Mouse (Mus musculus): ENCODE results near the gene Tspan13. TPM values are rescaled to one million over a fixed set of nuclear protein-coding genes. Genes with fewer than 3 reads are reported as not detected.

Tspan13 gene
- polyA plus RNA-seq, 1 experiment from 2014 or later: 249 TPM

DNA sequence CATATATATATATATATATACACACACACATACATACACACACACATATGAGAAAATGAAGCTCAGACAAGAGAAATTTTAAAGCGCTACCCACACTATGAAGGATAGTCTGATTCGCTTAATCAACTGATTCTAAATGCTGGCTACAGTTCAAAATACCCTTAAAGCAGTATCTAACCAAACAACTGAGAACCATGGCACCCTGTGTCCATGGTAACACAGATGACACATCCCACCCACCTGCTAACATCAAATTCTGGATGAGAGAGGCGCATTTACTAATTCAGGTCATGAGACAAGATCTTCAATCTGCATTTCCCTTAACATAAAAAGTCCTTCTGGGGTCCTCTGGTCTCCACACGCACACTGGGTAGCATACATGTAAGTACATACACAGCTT, 16.2 kb downstream of the Tspan13 start:
- Histone ChIP-seq H3K9ac (ENCODE audit: low read length) (no peak overlapping the region), H3K4me3 (ENCODE audit: low read depth, low read length) (no peak overlapping the region), H3K9me3 (replicated peaks; ENCODE audit: control insufficient read depth, low read length) (no peaks in the 10 kb centered on the region), H3K27me3 (replicated peaks; ENCODE audit: control insufficient read depth, insufficient read depth, low read length) (no peaks in the 10 kb centered on the region), H3K4me1 (ENCODE audit: control insufficient read depth, insufficient read depth, low read length) (no peaks in the 10 kb centered on the region), H3K27ac (ENCODE audit: low read depth, low read length) (no peak overlapping the region), H3K36me3 (ENCODE audit: control insufficient read depth, insufficient read depth, low read length) (peaks cover 2% of the 10 kb centered on the region; the same call in 1 of the 2 replicates), H3K4me2 (ENCODE audit: low read length) (no peak overlapping the region)
- DNase-seq (ENCODE audit: low spot score) (no peak), ATAC-seq (peak; percentile 16; the same call in 1 of the 2 replicates)
- WGBS: 90% methylated on average over 4 of the region's 4 CpGs

DNA sequence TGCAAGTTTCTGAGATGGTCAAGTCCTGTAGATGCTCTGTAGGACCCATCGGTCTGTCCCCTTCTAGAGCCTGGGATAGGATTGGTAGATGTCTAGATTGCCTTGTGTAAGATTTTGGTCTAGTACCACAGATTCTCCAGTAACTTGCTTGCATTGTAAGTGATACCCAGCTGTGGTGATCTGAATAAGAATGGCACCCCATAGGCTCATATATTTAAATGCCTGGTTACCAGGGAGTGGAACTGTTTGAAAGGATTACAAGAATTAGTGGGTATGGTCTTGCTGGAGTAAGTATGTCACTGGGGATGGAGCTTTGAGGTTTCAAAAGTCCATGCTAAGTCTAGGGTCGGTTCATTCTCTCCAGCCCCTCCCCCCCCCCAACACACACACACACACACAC, 21.6 kb downstream of the Tspan13 start:
- Histone ChIP-seq H3K27ac (ENCODE audit: low read depth, low read length) (no peak overlapping the region), H3K36me3 (ENCODE audit: control insufficient read depth, insufficient read depth, low read length) (peaks cover 40% of the 10 kb centered on the region), H3K4me1 (ENCODE audit: control insufficient read depth, insufficient read depth, low read length) (no peaks in the 10 kb centered on the region), H3K9ac (ENCODE audit: low read length) (no peak overlapping the region), H3K4me3 (ENCODE audit: low read depth, low read length) (no peak overlapping the region), H3K27me3 (replicated peaks; ENCODE audit: control insufficient read depth, insufficient read depth, low read length) (no peaks in the 10 kb centered on the region), H3K9me3 (replicated peaks; ENCODE audit: control insufficient read depth, low read length) (no peaks in the 10 kb centered on the region), H3K4me2 (ENCODE audit: low read length) (no peak overlapping the region)
- DNase-seq (ENCODE audit: low spot score) (no peak), ATAC-seq (no peak)
- WGBS: 78% methylated on average over 2 of the region's 2 CpGs

DNA sequence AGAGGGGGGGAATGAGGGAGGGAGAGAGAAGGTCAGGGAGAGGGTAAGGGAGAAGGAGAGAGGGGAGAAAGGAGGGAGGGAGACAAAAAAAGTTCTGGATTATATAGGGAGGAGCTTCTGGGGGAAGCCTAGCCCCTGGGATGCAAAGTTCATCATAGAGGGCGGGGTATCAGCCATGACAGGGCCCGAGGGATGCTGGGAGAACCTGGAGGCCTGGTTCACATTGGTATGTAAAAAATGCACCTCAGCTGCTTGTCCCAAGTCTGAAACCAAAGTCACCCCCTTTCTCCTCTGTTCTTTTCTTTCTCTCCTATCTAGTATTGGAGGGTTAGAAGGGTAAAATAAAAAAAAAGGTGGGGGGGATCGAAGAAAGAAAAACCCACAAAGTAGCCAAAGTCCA, 22.2 kb downstream of the Tspan13 start:
- H3K4me1 ChIP-seq (ENCODE audit: control insufficient read depth, insufficient read depth, low read length): no peaks in the 10 kb centered on the region
- H3K9me3 ChIP-seq (replicated peaks; ENCODE audit: control insufficient read depth, low read length): no peaks in the 10 kb centered on the region
- ATAC-seq: no peak
- peaks cover 46% of the 10 kb centered on the region for H3K36me3 ChIP-seq (ENCODE audit: control insufficient read depth, insufficient read depth, low read length)
- H3K27me3 ChIP-seq (replicated peaks; ENCODE audit: control insufficient read depth, insufficient read depth, low read length): no peaks in the 10 kb centered on the region
- WGBS: 92% methylated on average over 3 of the region's 3 CpGs
- no peak overlapping the region for H3K4me2 ChIP-seq (ENCODE audit: low read length)
- DNase-seq (ENCODE audit: low spot score): no peak
- H3K27ac ChIP-seq (ENCODE audit: low read depth, low read length): no peak overlapping the region
- H3K4me3 ChIP-seq (ENCODE audit: low read depth, low read length): no peak overlapping the region
- H3K9ac ChIP-seq (ENCODE audit: low read length): no peak overlapping the region

DNA sequence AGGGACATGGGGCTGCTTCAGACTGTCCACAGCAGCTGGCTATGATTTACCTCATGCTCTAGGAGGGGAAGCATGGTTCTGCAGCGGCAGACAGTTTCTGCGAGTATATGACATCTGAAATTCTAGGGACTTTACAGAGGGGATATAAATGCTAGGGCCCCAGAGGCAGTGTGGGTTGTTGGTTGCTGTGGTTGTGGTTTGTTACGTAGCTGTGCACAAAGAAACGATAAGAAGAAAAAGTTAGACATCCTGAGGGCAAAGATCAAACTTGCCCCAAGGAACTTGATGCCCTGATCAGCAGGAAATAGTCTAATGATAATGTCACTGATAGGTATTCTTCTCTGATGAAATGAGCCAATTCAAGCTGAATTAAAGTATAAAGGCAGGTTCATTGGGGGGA, 22.7 kb downstream of the Tspan13 start:
- no peaks in the 10 kb centered on the region for H3K27me3 ChIP-seq (replicated peaks; ENCODE audit: control insufficient read depth, insufficient read depth, low read length)

DNA sequence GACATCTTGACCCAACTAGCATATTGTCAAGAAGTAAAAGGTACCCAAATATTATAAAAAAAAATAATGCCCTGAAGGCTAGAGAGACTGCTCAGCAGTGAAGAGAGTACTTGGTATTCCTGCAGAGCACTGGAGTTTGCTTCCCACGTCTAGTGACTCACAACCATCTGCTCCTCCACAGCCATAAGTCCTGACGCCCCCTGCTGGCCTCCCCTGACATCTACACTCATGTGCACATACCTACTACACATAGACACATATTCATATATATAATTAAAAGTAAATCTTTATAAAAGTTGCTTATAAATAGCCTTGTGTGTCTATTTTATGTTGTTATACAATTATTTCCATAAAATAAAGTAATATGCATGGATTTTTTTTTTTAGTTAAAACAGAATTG, 24.5 kb downstream of the Tspan13 start:
- WGBS: 84% methylated on average over 2 of the region's 2 CpGs
- no peak for ATAC-seq
- Histone ChIP-seq H3K27ac (ENCODE audit: low read depth, low read length) (no peak overlapping the region), H3K9ac (ENCODE audit: low read length) (no peak overlapping the region), H3K4me1 (ENCODE audit: control insufficient read depth, insufficient read depth, low read length) (no peaks in the 10 kb centered on the region), H3K9me3 (replicated peaks; ENCODE audit: control insufficient read depth, low read length) (no peaks in the 10 kb centered on the region), H3K36me3 (ENCODE audit: control insufficient read depth, insufficient read depth, low read length) (peaks cover 52% of the 10 kb centered on the region), H3K27me3 (replicated peaks; ENCODE audit: control insufficient read depth, insufficient read depth, low read length) (no peaks in the 10 kb centered on the region), H3K4me2 (ENCODE audit: low read length) (no peak overlapping the region), H3K4me3 (ENCODE audit: low read depth, low read length) (no peak overlapping the region)
- no peak for DNase-seq (ENCODE audit: low spot score)

More for the DNA sequence above, 22.7 kb downstream of the Tspan13 start:
- no peak overlapping the region for H3K4me2 ChIP-seq (ENCODE audit: low read length)
- no peaks in the 10 kb centered on the region for H3K4me1 ChIP-seq (ENCODE audit: control insufficient read depth, insufficient read depth, low read length)
- H3K9ac ChIP-seq (ENCODE audit: low read length): no peak overlapping the region
- 95% methylated on average over 4 of the region's 4 CpGs for WGBS
- ATAC-seq: no peak
- no peak overlapping the region for H3K4me3 ChIP-seq (ENCODE audit: low read depth, low read length)
- no peak for DNase-seq (ENCODE audit: low spot score)
- peaks cover 51% of the 10 kb centered on the region for H3K36me3 ChIP-seq (ENCODE audit: control insufficient read depth, insufficient read depth, low read length)
- no peak overlapping the region for H3K27ac ChIP-seq (ENCODE audit: low read depth, low read length)
- no peaks in the 10 kb centered on the region for H3K9me3 ChIP-seq (replicated peaks; ENCODE audit: control insufficient read depth, low read length)

DNA sequence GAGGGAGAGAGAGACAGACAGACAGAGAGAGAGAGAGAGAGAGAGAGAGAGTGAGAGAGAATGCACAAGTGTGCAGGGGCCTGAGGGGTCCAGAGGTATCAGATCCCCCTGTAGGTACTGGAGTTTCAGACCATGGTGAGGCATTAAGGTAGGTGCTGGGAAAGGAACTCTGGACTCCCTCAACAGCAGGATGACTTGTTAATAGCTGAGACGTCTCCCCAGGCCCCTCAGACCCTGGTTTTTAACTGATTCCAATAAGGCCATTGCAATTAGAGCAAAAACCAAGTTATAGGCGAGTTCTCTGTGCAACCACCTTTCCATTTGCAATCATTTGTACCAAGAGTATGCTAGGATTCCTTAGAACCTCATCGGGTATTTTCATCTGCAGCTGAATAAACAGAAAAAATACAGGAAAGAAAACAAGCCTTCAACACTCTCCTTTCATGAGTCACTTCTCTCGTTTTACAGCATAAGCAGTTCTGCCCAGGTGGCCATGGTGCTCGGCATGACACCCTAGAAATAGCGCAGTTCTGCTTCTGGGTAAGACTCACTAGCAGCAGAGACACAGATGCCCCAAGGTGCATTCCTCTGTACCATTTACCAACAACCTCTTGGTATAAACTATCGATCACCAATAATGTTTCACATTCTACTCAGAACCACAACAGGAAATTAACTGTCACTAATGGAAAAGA, 28.9 kb downstream of the Tspan13 start:
- H3K9me3 ChIP-seq (replicated peaks; ENCODE audit: control insufficient read depth, low read length): no peaks in the 10 kb centered on the region
- no peak overlapping the region for H3K9ac ChIP-seq (ENCODE audit: low read length)
- no peak overlapping the region for H3K27ac ChIP-seq (ENCODE audit: low read depth, low read length)
- H3K4me1 ChIP-seq (ENCODE audit: control insufficient read depth, insufficient read depth, low read length): no peaks in the 10 kb centered on the region
- H3K4me3 ChIP-seq (ENCODE audit: low read depth, low read length): no peak overlapping the region
- WGBS: 86% methylated on average over 7 of the region's 7 CpGs
- no peak overlapping the region for H3K4me2 ChIP-seq (ENCODE audit: low read length)
- H3K36me3 ChIP-seq (ENCODE audit: control insufficient read depth, insufficient read depth, low read length): peaks cover 29% of the 10 kb centered on the region
- no peaks in the 10 kb centered on the region for H3K27me3 ChIP-seq (replicated peaks; ENCODE audit: control insufficient read depth, insufficient read depth, low read length)
- no peak for DNase-seq (ENCODE audit: low spot score)
- ATAC-seq: no peak

DNA sequence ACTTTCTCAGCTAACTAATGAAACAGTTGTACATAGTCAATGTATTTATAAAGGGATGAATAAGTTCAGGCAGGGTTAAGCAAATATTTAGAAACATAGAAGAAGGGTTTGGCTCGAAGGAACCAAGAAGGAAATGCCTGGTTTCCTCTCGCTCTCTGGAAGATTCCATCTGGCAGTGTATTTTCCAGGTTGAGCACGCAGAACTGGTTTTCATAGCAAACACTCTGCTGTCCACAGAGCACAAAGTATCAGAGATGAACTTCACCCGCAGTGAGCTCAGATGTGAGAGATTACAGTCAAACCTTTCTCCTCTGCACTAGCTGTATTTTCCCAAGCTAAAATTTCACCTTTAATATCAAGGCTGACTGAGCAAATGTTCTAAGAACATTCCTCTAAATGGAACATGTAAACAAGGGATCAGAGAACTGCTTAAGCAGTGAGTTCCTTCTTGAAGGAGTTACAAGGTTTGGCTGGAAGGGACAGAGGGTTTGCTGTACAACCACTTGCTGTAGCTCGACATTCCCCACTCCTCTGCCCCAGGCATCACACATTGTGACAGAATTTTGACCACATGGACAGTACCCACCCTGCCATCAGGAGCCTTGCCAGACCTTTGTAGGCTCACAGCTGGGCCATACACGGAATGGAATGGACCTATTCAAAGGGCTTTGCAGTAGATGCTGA, 33.8 kb downstream of the Tspan13 start:
- H3K9ac ChIP-seq (ENCODE audit: low read length): no peak overlapping the region
- H3K36me3 ChIP-seq (ENCODE audit: control insufficient read depth, insufficient read depth, low read length): no peaks in the 10 kb centered on the region; the same call in 1 of the 2 replicates
- no peaks in the 10 kb centered on the region for H3K4me1 ChIP-seq (ENCODE audit: control insufficient read depth, insufficient read depth, low read length)
- no peaks in the 10 kb centered on the region for H3K9me3 ChIP-seq (replicated peaks; ENCODE audit: control insufficient read depth, low read length)
- no peaks in the 10 kb centered on the region for H3K27me3 ChIP-seq (replicated peaks; ENCODE audit: control insufficient read depth, insufficient read depth, low read length)
- WGBS: 81% methylated on average over 6 of the region's 6 CpGs
- H3K4me2 ChIP-seq (ENCODE audit: low read length): no peak overlapping the region
- H3K4me3 ChIP-seq (ENCODE audit: low read depth, low read length): no peak overlapping the region
- DNase-seq (ENCODE audit: low spot score) (no peak), ATAC-seq (no peak)
- no peak overlapping the region for H3K27ac ChIP-seq (ENCODE audit: low read depth, low read length)

DNA sequence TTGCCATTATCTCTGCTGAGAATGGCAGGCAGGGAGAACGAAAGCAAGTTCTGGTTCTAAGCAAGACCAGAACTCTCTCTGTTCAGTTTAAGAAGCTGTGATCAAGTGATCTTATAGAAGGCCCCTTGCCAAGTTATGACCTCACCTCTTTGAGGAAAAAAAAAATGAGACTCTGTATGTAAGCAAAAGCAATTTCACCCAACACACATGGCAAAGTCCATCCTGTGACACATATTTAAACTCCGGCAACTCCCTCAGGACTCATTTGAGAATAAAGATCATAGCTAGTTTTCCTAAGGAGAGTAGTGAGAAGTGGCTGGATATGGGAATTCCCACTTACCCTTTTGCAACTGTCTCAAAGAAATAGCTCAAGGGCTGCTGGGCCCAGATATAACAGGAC, 34.7 kb downstream of the Tspan13 start:
- ATAC-seq (no peak), DNase-seq (ENCODE audit: low spot score) (no peak)
- Histone ChIP-seq H3K27ac (ENCODE audit: low read depth, low read length) (no peak overlapping the region), H3K36me3 (ENCODE audit: control insufficient read depth, insufficient read depth, low read length) (no peaks in the 10 kb centered on the region), H3K4me3 (ENCODE audit: low read depth, low read length) (no peak overlapping the region), H3K4me2 (ENCODE audit: low read length) (no peak overlapping the region), H3K4me1 (ENCODE audit: control insufficient read depth, insufficient read depth, low read length) (no peaks in the 10 kb centered on the region), H3K9me3 (replicated peaks; ENCODE audit: control insufficient read depth, low read length) (no peaks in the 10 kb centered on the region), H3K9ac (ENCODE audit: low read length) (no peak overlapping the region), H3K27me3 (replicated peaks; ENCODE audit: control insufficient read depth, insufficient read depth, low read length) (no peaks in the 10 kb centered on the region)
- 93% methylated on average over 2 of the region's 2 CpGs for WGBS

DNA sequence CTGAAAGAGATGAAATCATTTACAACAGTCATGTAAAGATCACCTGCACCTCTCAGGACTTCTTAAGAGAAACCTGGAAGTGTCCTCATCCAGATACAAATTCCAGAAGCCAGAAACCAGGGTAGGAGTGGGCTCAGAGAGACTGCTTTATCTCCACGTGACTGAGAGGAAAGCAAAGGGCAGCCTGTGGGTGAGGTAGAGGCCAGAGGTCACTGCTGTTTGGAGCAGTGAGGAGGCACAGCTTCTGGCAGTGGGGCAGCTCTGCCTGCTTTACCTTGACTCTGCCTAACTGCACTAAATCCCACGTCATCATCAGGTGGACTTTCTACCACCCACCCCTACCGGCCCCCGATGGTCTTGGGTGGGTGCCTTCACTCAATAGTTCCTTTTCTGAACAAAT, 37.6 kb downstream of the Tspan13 start:
- DNase-seq (ENCODE audit: low spot score) (no peak), ATAC-seq (no peak)
- H3K4me2 ChIP-seq (ENCODE audit: low read length): no peak overlapping the region
- H3K27ac ChIP-seq (ENCODE audit: low read depth, low read length): no peak overlapping the region
- no peak overlapping the region for H3K4me3 ChIP-seq (ENCODE audit: low read depth, low read length)
- no peaks in the 10 kb centered on the region for H3K27me3 ChIP-seq (replicated peaks; ENCODE audit: control insufficient read depth, insufficient read depth, low read length)
- no peaks in the 10 kb centered on the region for H3K36me3 ChIP-seq (ENCODE audit: control insufficient read depth, insufficient read depth, low read length)
- no peak overlapping the region for H3K9ac ChIP-seq (ENCODE audit: low read length)
- H3K9me3 ChIP-seq (replicated peaks; ENCODE audit: control insufficient read depth, low read length): no peaks in the 10 kb centered on the region
- H3K4me1 ChIP-seq (ENCODE audit: control insufficient read depth, insufficient read depth, low read length): no peaks in the 10 kb centered on the region
- 80% methylated on average over 4 of the region's 4 CpGs for WGBS

All from forebrain, embryonic 14.5 days (tissue).